Mouse (Mus musculus) kidney, embryonic 15.5 days (tissue): ENCODE results near the gene Rrn3. TPM values are rescaled to one million over a fixed set of nuclear protein-coding genes. Genes with fewer than 3 reads are reported as not detected.

Source experiments
- microRNA-seq: library from miRNA; unstranded; fragments of <30 nt; microRNA quantifications from one replicate; pipeline ENCODE4, GENCODE M21; 2016
- polyA plus RNA-seq: library from polyadenylated mRNA; unstranded; fragments of >200 nt; fragmentation: Nextera tagmentation; extraction: Ambion mirVana; gene quantifications from 2 replicates; pipeline ENCODE4 v1.2.1, GENCODE M21; 2015

The Rrn3 gene
- polyA plus RNA-seq, 1 experiment from 2014 or later = 68.2 TPM

Small RNA genes lying within 50 kb of the gene (microRNA-seq; reads per million reads assigned to microRNA genes)
- not detected for gene Gm27734

Other genes with a start within 250 kb of the Rrn3 start
- gene Parn, start 112.5 kb upstream of the Rrn3 start, polyA plus RNA-seq = 44.9 and 46.4 TPM in 2 replicates
- gene Bfar, start 108.8 kb upstream of the Rrn3 start, polyA plus RNA-seq = 48.7 and 50.9 TPM in 2 replicates
- gene 3110001I22Rik, start 108.8 kb upstream of the Rrn3 start, polyA plus RNA-seq = 6.3 and 6.4 TPM in 2 replicates
- 0.53 and 1.6 TPM in 2 replicates for gene Pla2g10, start 49.7 kb upstream of the Rrn3 start, polyA plus RNA-seq
- 162 and 163 TPM in 2 replicates for gene Ntan1, start 38.1 kb downstream of the Rrn3 start, polyA plus RNA-seq
- gene Pdxdc1, start 122.4 kb downstream of the Rrn3 start, polyA plus RNA-seq = 77.7 and 89.2 TPM in 2 replicates
- 7.5 and 7.7 TPM in 2 replicates for gene Mpv17l, start 122.5 kb downstream of the Rrn3 start, polyA plus RNA-seq
- gene 2900011O08Rik, start 205.9 kb downstream of the Rrn3 start, polyA plus RNA-seq = 1.6 and 2.2 TPM in 2 replicates
- gene Ifitm7, start 206.2 kb downstream of the Rrn3 start, polyA plus RNA-seq = 0.08 TPM in 1 of 2 replicates, not detected in the other